Mouse (Mus musculus) hindbrain, embryonic 16.5 days (tissue): ENCODE measurements around the gene Cmss1. TPM values are rescaled to one million over a fixed set of nuclear protein-coding genes. Genes with fewer than 3 reads are reported as not detected.

Source experiments
- ATAC-seq: fragments of 200-750 bp; cut with Nextera tagmentation; 2 replicates; pipeline ENCODE4 v1.8.0; 2017; ENCODE audit warnings: moderate TSS enrichment, moderate library complexity
- H3K27ac ChIP-seq: fragments of 300-500 bp; sonication (generic); 2 replicates; pipeline ENCODE4 v1.5.1; 2014; ENCODE audit warnings: low read depth, mild to moderate bottlenecking, control low read depth, low read length, moderate library complexity
- H3K27me3 ChIP-seq: fragments of 300-500 bp; sonication (generic); replicated peaks from 2 replicates; pipeline ENCODE4 v1.6.1; 2014; ENCODE audit warnings: low read length; ENCODE audit not compliant: control insufficient read depth, insufficient read depth
- H3K36me3 ChIP-seq: fragments of 300-500 bp; sonication (generic); 2 replicates; pipeline ENCODE4 v1.6.1; 2014; ENCODE audit warnings: mild to moderate bottlenecking, low read length, moderate library complexity, mixed read lengths; ENCODE audit not compliant: control insufficient read depth, insufficient read depth
- H3K4me1 ChIP-seq: fragments of 300-500 bp; sonication (generic); 2 replicates; pipeline ENCODE4 v1.6.1; 2014; ENCODE audit warnings: low read depth, low read length; ENCODE audit not compliant: control insufficient read depth, insufficient read depth
- H3K4me2 ChIP-seq: fragments of 300-500 bp; sonication (generic); 2 replicates; pipeline ENCODE4 v1.6.1; 2014; ENCODE audit warnings: mild to moderate bottlenecking, low read length, control low read depth, moderate library complexity
- H3K4me3 ChIP-seq: fragments of 300-500 bp; sonication (generic); 2 replicates; pipeline ENCODE4 v1.5.1; 2014; ENCODE audit warnings: mild to moderate bottlenecking, low read length, control low read depth, moderate library complexity
- H3K9ac ChIP-seq: fragments of 300-500 bp; sonication (generic); 2 replicates; pipeline ENCODE4 v1.6.1; 2014; ENCODE audit warnings: low read depth, mild to moderate bottlenecking, control low read depth, low read length, moderate library complexity
- H3K9me3 ChIP-seq: fragments of 300-500 bp; sonication (generic); 2 replicates; pipeline ENCODE4 v1.6.1; 2014; ENCODE audit warnings: mild to moderate bottlenecking, low read length, moderate library complexity; ENCODE audit not compliant: control insufficient read depth
- WGBS: fragments of 180-500 bp; shearing (Covaris S2); extraction: QIAGEN DNeasy Blood & Tissue Kit; methylation state at CpG from one replicate; pipeline ENCODE4 v1.1.7; 2014; 5-methylcytosine and 5-hydroxymethylcytosine counted together
- polyA plus RNA-seq: library from polyadenylated mRNA; unstranded; fragments of >200 nt; fragmentation: Nextera tagmentation; extraction: Ambion mirVana; gene quantifications from 2 replicates; pipeline ENCODE4 v1.2.1, GENCODE M21; 2015

Gene Cmss1
- polyA plus RNA-seq, 1 experiment from 2014 or later, result 38.4 TPM

DNA sequence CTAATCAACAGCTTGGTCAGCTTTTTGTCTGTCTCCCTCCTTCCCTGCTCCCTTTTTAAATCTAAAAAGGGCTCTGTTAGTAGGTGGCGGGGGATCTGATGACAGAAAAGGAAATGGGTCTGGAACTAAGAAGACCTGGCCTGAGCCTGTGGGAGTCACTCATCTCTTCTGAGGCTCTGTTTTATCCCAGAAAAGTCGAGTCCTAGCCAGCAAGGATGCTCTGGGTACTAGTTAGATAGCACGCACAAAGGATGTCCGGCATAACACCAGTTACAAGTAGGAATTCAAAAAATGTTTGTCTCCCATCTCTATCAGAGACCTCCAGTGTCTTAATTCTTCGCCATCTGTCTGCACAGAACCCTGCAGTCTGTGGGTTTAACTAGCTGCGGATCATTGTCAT, 301.2 kb downstream of the Cmss1 start:
- Histone ChIP-seq H3K4me1 (no peaks in the 10 kb centered on the region), H3K4me3 (no peak overlapping the region), H3K4me2 (no peak overlapping the region), H3K36me3 (no peaks in the 10 kb centered on the region), H3K9me3 (no peaks in the 10 kb centered on the region), H3K9ac (no peak overlapping the region), H3K27ac (no peak overlapping the region), H3K27me3 (no peaks in the 10 kb centered on the region)
- WGBS, result 85% methylated on average over 6 of the region's 6 CpGs
- no peak for ATAC-seq

DNA sequence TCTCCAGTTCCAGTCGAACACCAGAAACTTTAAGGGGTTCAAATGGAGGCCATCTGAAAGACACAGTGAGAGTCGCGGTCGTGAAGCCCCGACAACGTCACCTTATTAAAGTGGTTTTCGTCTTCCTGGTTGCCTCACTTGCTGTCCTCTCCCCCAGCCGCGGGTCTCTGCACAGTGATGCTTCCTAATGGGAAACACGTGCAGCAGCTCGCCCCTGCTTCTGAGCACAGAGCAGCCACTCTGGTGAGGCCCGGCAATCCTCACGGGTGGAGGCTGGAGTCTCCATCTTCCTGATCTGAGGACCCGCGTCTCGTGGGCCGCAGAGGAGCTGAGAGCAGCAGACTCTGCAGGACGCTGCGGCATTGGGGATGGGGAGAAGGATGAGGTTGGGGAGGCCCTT, 302.9 kb downstream of the Cmss1 start:
- Histone ChIP-seq H3K9ac (no peak overlapping the region), H3K4me3 (no peak overlapping the region), H3K36me3 (no peaks in the 10 kb centered on the region), H3K27me3 (no peaks in the 10 kb centered on the region), H3K4me1 (no peaks in the 10 kb centered on the region), H3K9me3 (no peaks in the 10 kb centered on the region), H3K27ac (no peak overlapping the region), H3K4me2 (no peak overlapping the region)
- WGBS, result 59% methylated on average over 19 of the region's 19 CpGs
- ATAC-seq, result no peak

DNA sequence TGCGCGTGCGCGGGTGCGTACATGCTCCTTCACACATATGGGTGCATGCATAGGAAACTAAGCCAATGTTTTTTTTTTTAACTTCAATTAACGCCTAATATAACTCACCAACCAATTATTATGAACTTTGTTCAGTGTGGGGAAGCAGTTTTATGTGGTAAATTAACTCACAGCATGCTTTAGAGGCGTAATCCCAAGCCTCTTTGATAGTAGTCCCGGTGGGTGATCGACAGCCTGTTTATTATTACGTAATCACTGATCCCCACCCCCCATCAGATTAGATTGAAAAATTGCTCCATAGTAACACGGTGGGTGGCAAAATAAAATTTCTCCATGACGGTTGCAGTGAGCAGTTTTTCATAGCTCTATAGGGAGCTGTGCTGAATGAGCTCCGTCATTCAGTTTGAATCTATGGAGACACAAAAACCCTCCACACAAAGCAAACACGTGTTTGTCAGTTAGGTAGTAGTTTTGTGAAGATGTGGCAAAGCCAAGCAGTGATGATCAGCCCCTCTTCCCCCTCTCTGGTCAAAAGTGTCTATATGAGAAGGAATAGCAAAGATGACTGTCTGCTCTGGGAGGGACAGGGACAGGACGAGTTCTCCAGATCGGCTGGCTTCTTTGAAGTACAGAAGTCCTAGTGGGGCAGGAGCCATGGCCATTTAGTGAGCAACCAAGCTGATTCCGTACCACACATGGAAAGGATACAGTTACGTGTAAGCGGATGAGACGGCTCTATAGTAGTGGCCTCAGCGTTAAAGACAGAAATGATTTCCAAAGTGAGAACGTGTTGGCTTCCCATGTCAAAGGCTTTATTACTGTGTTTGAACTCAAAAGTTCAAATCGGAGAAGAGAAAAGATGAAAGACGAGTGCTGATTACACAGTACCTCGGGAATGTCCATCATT, 303.6 kb downstream of the Cmss1 start:
- no peak overlapping the region for H3K4me2 ChIP-seq
- WGBS, result 65% methylated on average over 25 of the region's 25 CpGs
- H3K4me1 ChIP-seq, result no peaks in the 10 kb centered on the region
- H3K36me3 ChIP-seq, result no peaks in the 10 kb centered on the region
- H3K4me3 ChIP-seq, result no peak overlapping the region
- H3K9ac ChIP-seq, result no peak overlapping the region
- no peaks in the 10 kb centered on the region for H3K27me3 ChIP-seq
- no peak overlapping the region for H3K27ac ChIP-seq
- ATAC-seq, result peak; percentile 77
- no peaks in the 10 kb centered on the region for H3K9me3 ChIP-seq

DNA sequence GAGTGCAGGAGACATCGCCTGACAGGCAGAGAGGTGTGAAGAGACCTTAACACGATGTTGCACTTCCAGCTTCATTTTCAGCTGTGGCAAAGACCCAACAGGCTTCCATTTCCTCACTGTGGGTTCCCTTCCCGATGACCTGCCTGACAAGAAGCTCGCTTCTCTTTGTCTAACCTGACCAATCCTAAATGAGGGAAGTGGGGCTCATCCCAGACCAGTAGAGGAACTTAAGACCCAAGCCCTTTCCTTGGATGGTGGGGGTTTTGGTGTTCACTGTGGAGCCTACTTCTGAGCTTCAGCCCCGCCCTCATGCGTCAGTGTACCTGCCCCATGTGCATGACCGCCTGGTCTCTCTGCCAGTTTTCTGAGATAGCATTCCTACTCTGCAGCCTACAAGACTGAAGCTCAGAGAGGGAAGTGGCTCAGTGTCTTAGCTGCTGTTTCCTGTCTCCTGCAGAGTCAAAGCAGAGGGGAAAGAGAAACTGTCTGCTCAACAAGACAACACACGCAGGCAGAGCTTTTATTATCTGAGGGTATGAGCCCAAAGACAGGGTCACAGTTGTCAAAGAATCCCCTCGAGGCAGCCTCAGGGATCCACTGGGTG, 305.1 kb downstream of the Cmss1 start:
- H3K9me3 ChIP-seq, result no peaks in the 10 kb centered on the region
- WGBS, result 74% methylated on average over 9 of the region's 9 CpGs
- H3K4me2 ChIP-seq, result no peak overlapping the region
- H3K9ac ChIP-seq, result no peak overlapping the region
- H3K27me3 ChIP-seq, result no peaks in the 10 kb centered on the region
- no peak for ATAC-seq
- H3K4me1 ChIP-seq, result no peaks in the 10 kb centered on the region
- no peaks in the 10 kb centered on the region for H3K36me3 ChIP-seq
- H3K4me3 ChIP-seq, result no peak overlapping the region
- H3K27ac ChIP-seq, result peak overlapping the region; percentile 17; the same call in 1 of the 2 replicates

DNA sequence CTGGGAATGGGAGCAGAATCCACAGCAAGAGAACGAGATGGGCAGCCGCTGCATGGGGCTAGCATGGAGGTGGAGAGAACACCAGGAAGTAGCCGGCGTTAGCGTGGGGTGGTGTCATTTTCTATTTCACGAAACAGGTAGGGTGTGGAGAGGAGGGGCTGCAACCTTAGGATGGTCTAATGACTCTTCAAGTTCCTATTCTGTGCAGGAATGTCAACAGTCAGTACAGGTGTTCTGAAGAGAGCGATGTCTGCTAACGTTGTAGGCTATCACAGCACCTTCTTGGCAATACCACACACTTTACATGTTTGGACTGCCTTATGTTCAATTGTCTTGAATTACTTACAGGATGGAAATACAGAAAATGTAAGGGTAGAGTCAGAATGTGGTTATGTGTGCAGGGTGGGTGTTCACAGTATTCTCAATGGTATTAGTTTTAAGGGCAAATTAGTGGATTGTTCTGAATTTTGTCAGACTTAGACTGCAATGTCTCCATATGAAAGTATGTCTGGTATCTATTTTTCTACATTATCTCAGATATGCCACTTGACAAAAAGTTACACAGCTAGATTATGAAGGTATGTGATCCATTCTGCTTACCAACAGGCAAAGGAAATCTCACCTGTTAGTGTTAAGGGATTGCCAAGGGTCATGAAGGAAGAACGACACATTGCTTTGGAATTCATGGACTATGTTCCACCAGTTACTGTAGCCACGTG, 311.3 kb downstream of the Cmss1 start:
- Histone ChIP-seq H3K4me3 (no peak overlapping the region), H3K4me1 (no peaks in the 10 kb centered on the region), H3K4me2 (no peak overlapping the region), H3K36me3 (no peaks in the 10 kb centered on the region), H3K9ac (no peak overlapping the region), H3K9me3 (no peaks in the 10 kb centered on the region), H3K27ac (no peak overlapping the region), H3K27me3 (no peaks in the 10 kb centered on the region)
- ATAC-seq, result no peak
- 89% methylated on average over 10 of the region's 10 CpGs for WGBS

DNA sequence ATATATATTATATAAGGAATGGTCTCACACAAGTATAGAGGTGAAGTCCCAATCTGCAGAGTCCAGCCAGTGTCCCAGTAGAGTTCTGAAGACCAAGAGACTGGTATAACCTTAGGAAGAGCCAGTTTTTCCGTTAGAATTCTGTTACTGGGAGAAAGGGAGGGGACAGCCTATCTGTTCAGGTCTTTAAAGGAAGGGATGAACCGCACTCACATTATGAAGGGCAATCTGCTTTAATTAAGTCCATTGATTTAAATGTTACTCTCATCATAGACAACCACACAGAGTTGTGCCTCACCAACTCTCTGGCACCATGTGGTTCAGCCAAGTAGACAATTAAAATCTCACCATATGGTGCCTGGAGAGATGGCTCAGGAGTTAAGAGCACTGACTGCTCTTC, 313.9 kb downstream of the Cmss1 start, which contains the start of gene Tmem30c:
Tmem30c (minus strand) TSS at position 101 of the 400 bp plus-strand sequence.
- no peaks in the 10 kb centered on the region for H3K27me3 ChIP-seq
- no peak within 1 kb of the TSS for H3K9ac ChIP-seq
- H3K36me3 ChIP-seq, result no peaks in the 10 kb centered on the region
- no peak within 1 kb of the TSS for H3K4me3 ChIP-seq
- no peak within 1 kb of the TSS for H3K27ac ChIP-seq
- no peaks in the 10 kb centered on the region for H3K9me3 ChIP-seq
- no peak within 1 kb of the TSS for H3K4me2 ChIP-seq
- WGBS, result 71% methylated on average over 2 of the region's 2 CpGs
- no peak for ATAC-seq
- H3K4me1 ChIP-seq, result no peaks in the 10 kb centered on the region

DNA sequence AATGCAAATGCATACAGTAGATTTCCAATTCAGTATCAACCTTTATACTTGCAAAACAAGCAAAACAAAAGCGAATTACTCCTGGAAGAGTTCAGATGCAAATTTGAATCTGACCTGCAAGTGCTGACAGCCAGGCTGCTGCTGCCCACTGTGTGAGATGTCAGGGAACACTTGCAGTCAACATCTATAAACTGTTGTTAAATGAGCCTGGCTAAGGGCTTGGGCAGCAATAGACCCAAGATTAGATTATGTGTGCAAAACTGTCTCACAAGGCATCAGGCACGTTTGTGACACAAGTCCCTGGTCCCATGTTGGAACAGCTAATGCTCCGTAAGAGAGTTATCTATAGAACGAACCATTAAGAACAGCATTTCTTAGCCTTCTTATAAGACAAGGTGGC, 314.4 kb downstream of the Cmss1 start:
- no peak overlapping the region for H3K4me2 ChIP-seq
- no peak for ATAC-seq
- 63% methylated on average over 4 of the region's 4 CpGs for WGBS
- no peak overlapping the region for H3K27ac ChIP-seq
- no peaks in the 10 kb centered on the region for H3K36me3 ChIP-seq
- no peak overlapping the region for H3K4me3 ChIP-seq
- no peaks in the 10 kb centered on the region for H3K4me1 ChIP-seq
- H3K9me3 ChIP-seq, result no peaks in the 10 kb centered on the region
- H3K27me3 ChIP-seq, result no peaks in the 10 kb centered on the region
- H3K9ac ChIP-seq, result no peak overlapping the region

DNA sequence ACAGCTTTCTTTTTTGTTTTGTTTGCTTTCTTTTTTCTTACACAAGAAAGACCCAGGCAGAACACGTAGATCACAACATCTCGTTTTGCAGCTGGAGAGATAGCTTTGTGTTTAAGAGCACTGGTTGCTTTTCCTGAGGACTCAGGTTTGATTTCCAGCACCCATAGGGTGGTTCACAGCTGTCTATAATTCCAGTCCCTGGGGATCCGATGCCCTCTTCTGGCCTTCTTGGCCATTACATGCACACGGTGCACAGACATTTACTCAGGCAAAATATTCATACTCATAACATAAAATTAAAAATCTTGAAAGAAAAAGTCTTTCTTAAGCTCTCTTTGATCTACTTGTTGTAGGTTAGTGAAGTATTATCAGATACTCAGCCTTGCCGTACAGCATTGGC, 315.0 kb downstream of the Cmss1 start:
- Histone ChIP-seq H3K4me1 (no peaks in the 10 kb centered on the region), H3K9ac (no peak overlapping the region), H3K27ac (no peak overlapping the region), H3K36me3 (no peaks in the 10 kb centered on the region), H3K27me3 (no peaks in the 10 kb centered on the region), H3K9me3 (no peaks in the 10 kb centered on the region), H3K4me3 (no peak overlapping the region), H3K4me2 (no peak overlapping the region)
- ATAC-seq, result no peak
- 94% methylated on average over 5 of the region's 5 CpGs for WGBS

DNA sequence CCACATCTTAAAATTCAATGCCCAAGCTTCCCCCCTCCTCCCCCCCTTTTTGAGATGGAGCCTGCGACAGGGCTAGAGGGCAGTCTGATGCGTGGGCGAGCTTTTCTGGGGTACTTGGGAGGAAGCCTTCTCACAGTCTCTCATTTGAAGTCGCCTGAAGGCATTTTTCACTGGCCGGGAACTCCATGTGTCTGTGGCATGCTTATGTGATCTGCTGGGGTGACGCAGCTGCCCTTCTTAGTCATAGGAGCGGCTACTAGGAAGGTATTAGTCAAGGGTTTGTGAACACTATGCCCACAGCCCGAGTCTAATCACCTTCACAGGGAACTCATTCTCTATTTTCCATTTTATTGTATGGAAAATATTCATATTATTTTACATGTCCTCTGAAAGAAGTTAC, 325.2 kb downstream of the Cmss1 start:
- H3K27me3 ChIP-seq, result no peaks in the 10 kb centered on the region
- no peak overlapping the region for H3K9ac ChIP-seq
- H3K9me3 ChIP-seq, result no peaks in the 10 kb centered on the region
- no peak for ATAC-seq
- 70% methylated on average over 8 of the region's 8 CpGs for WGBS
- no peaks in the 10 kb centered on the region for H3K4me1 ChIP-seq
- H3K27ac ChIP-seq, result no peak overlapping the region
- no peak overlapping the region for H3K4me3 ChIP-seq
- no peak overlapping the region for H3K4me2 ChIP-seq
- no peaks in the 10 kb centered on the region for H3K36me3 ChIP-seq
